Mouse (Mus musculus): Measurements from ENCODE around the gene Fcna. TPM values are rescaled to one million over a fixed set of nuclear protein-coding genes. Genes with fewer than 3 reads are reported as not detected.
A peak's percentile ranks its signal among the peaks of the same experiment; 100 is the strongest.

The Fcna gene
- total and polyA plus RNA-seq, 3 experiments: 4.0 to 6.8 (median 4.8) TPM

- intact Hi-C loops (cut with DNase I): no loop called here
- Histone ChIP-seq H3K79me2 (replicated peaks; ENCODE audit: control insufficient read depth, insufficient read depth, low read length) (no peaks in the 10 kb centered on the region), H3K27ac (no peak overlapping the region; the same call in 1 of the 2 replicates), H3K4me1 (ENCODE audit: control insufficient read depth, insufficient read depth, low read length) (peaks cover 5% of the 10 kb centered on the region), H3K4me3 (no peak overlapping the region), H3K27me3 (ENCODE audit: control insufficient read depth, insufficient read depth, low read length) (peaks cover 27% of the 10 kb centered on the region), H3K36me3 (ENCODE audit: control insufficient read depth, insufficient read depth, low read length) (no peaks in the 10 kb centered on the region), H3K9ac (ENCODE audit: low read depth, low read length) (0 out of 2 replicates have a peak overlapping the region, but pooled peaks have one; percentile 77)
- WGBS: 84% methylated on average over 16 of the region's 16 CpGs
- no peak for DNase-seq
- no peak for TF ChIP-seq CTCF (IDR thresholded peaks at IDR 0.05)
- no peak for TF ChIP-seq POLR2A (IDR thresholded peaks at IDR 0.05; ENCODE audit: insufficient read depth, low read depth, low read length)
- TF ChIP-seq EP300 (IDR thresholded peaks at IDR 0.05; ENCODE audit: insufficient read depth, low read depth, low read length): no peak
Measured at GRCm38 (mm10) chr2:25576028-25576850, 51.6 kb downstream of the Fcna start.

- Histone ChIP-seq H3K27ac (peak overlapping the region; percentile 98), H3K4me1 (ENCODE audit: control insufficient read depth, insufficient read depth, low read length) (peaks cover 4% of the 10 kb centered on the region), H3K36me3 (ENCODE audit: control insufficient read depth, insufficient read depth, low read length) (no peaks in the 10 kb centered on the region), H3K9ac (ENCODE audit: low read depth, low read length) (peak overlapping the region; percentile 77), H3K79me2 (replicated peaks; ENCODE audit: control insufficient read depth, insufficient read depth, low read length) (no peaks in the 10 kb centered on the region), H3K27me3 (ENCODE audit: control insufficient read depth, insufficient read depth, low read length) (peaks cover 27% of the 10 kb centered on the region), H3K4me3 (peak overlapping the region; percentile 88)
- intact Hi-C loops (cut with DNase I): no loop called here
- TF ChIP-seq CTCF (IDR thresholded peaks at IDR 0.05) (no peak), EP300 (IDR thresholded peaks at IDR 0.05; ENCODE audit: insufficient read depth, low read depth, low read length) (no peak), POLR2A (IDR thresholded peaks at IDR 0.05; ENCODE audit: insufficient read depth, low read depth, low read length) (no peak)
- DNase-seq: peak; percentile 57 to 60
- 5% methylated on average over 21 of the region's 21 CpGs for WGBS
Measured at GRCm38 (mm10) chr2:25575432-25576027, 52.3 kb downstream of the Fcna start.

Other genes with a start within 250 kb of the Fcna start
Only the 30 nearest of the 32 such genes appear.
- 10 to 100 TPM; 21.3 to 30.4 TPM for gene Npdc1, start 228.7 kb downstream of the Fcna start, total RNA-seq (2021)
- 47.8 and 52.2 TPM in 2 replicates for gene Npdc1, start 228.7 kb downstream of the Fcna start, polyA plus RNA-seq (2012; rRNA removed)
- under 1 TPM in 1 of 2 experiments, not detected in 1; 0.11 TPM for gene Fut7, start 204.8 kb downstream of the Fcna start, total RNA-seq (2021)
- 0.43 TPM in 1 of 2 replicates, not detected in the other for gene Fut7, start 204.8 kb downstream of the Fcna start, polyA plus RNA-seq (2012; rRNA removed)
- 10 to 100 TPM; 36.1 to 41.1 TPM for gene Abca2, start 199.3 kb downstream of the Fcna start, total RNA-seq (2021)
- gene Abca2, start 199.3 kb downstream of the Fcna start, polyA plus RNA-seq (2012; rRNA removed): 43.4 and 44.2 TPM in 2 replicates
- 1 to 10 TPM; 1.4 to 1.8 TPM for gene Clic3, start 171.2 kb downstream of the Fcna start, total RNA-seq (2021)
- 4.8 and 7.4 TPM in 2 replicates for gene Clic3, start 171.2 kb downstream of the Fcna start, polyA plus RNA-seq (2012; rRNA removed)
- gene Paxx, start 166.9 kb downstream of the Fcna start, total RNA-seq (2021): 10 to 100 TPM; 17.7 to 20.6 TPM
- gene Paxx, start 166.9 kb downstream of the Fcna start, polyA plus RNA-seq (2012; rRNA removed): 32.8 and 36.8 TPM in 2 replicates
- gene Ptgds, start 158.0 kb downstream of the Fcna start, total RNA-seq (2021): 100 to 1,000 TPM; 472 to 774 TPM
- gene Ptgds, start 158.0 kb downstream of the Fcna start, polyA plus RNA-seq (2012; rRNA removed): 198 and 795 TPM in 2 replicates
- not detected for gene Lcn12, start 134.1 kb downstream of the Fcna start, total RNA-seq (2021)
- not detected in 2 replicates for gene Lcn12, start 134.1 kb downstream of the Fcna start, polyA plus RNA-seq (2012; rRNA removed)
- gene Fbxw5, start 127.3 kb downstream of the Fcna start, total RNA-seq (2021): 10 to 100 TPM; 82.7 to 84.8 TPM
- 32.9 and 41.0 TPM in 2 replicates for gene Fbxw5, start 127.3 kb downstream of the Fcna start, polyA plus RNA-seq (2012; rRNA removed)
- gene C8g, start 126.3 kb downstream of the Fcna start, total RNA-seq (2021): 1 to 10 TPM; 1.3 to 1.6 TPM
- 4.1 and 6.1 TPM in 2 replicates for gene C8g, start 126.3 kb downstream of the Fcna start, polyA plus RNA-seq (2012; rRNA removed)
- gene Traf2, start 81.1 kb downstream of the Fcna start, total RNA-seq (2021): 10 to 100 TPM; 13.5 to 15.8 TPM
- 10.8 and 15.1 TPM in 2 replicates for gene Traf2, start 81.1 kb downstream of the Fcna start, polyA plus RNA-seq (2012; rRNA removed)
- 100 to 1,000 TPM; 211 to 222 TPM for gene Edf1, start 70.2 kb downstream of the Fcna start, total RNA-seq (2021)
- gene Edf1, start 70.2 kb downstream of the Fcna start, polyA plus RNA-seq (2012; rRNA removed): 81.9 and 110 TPM in 2 replicates
- 1 to 10 TPM in 1 of 2 experiments, under 1 TPM in 1; 0.60 to 2.2 TPM for gene Mamdc4, start 53.2 kb downstream of the Fcna start, total RNA-seq (2021)
- gene Mamdc4, start 53.2 kb downstream of the Fcna start, polyA plus RNA-seq (2012; rRNA removed): 1.6 and 8.5 TPM in 2 replicates
- 10 to 100 TPM; 52.6 to 69.9 TPM for gene Phpt1, start 52.8 kb downstream of the Fcna start, total RNA-seq (2021)
- gene Phpt1, start 52.8 kb downstream of the Fcna start, polyA plus RNA-seq (2012; rRNA removed): 100 and 101 TPM in 2 replicates
- under 1 TPM; 0.05 to 0.36 TPM for gene Ajm1, start 46.3 kb downstream of the Fcna start, total RNA-seq (2021)
- gene Ajm1, start 46.3 kb downstream of the Fcna start, polyA plus RNA-seq (2012; rRNA removed): 0.15 and 1.1 TPM in 2 replicates
- gene Rabl6, start 19.5 kb downstream of the Fcna start, total RNA-seq (2021): 10 to 100 TPM; 61.2 to 65.3 TPM
- 48.8 and 56.0 TPM in 2 replicates for gene Rabl6, start 19.5 kb downstream of the Fcna start, polyA plus RNA-seq (2012; rRNA removed)
- not detected for gene Ccdc183, start 10.4 kb downstream of the Fcna start, total RNA-seq (2021)
- not detected in 2 replicates for gene Ccdc183, start 10.4 kb downstream of the Fcna start, polyA plus RNA-seq (2012; rRNA removed)
- 10 to 100 TPM; 29.4 to 32.6 TPM for gene Tmem141, start 6.0 kb downstream of the Fcna start, total RNA-seq (2021)
- gene Tmem141, start 6.0 kb downstream of the Fcna start, polyA plus RNA-seq (2012; rRNA removed): 49.2 and 73.7 TPM in 2 replicates
- gene Lcn8, start 25.1 kb upstream of the Fcna start, total RNA-seq (2021): 1 to 10 TPM in 1 of 2 experiments, under 1 TPM in 1; 0.98 to 1.2 TPM
- gene Lcn8, start 25.1 kb upstream of the Fcna start, polyA plus RNA-seq (2012; rRNA removed): 0.20 TPM in 1 of 2 replicates, not detected in the other
- gene Lcn5, start 29.9 kb upstream of the Fcna start, total RNA-seq (2021): not detected
- not detected in 2 replicates for gene Lcn5, start 29.9 kb upstream of the Fcna start, polyA plus RNA-seq (2012; rRNA removed)
- gene Lcn6, start 48.8 kb upstream of the Fcna start, total RNA-seq (2021): not detected
- gene Lcn6, start 48.8 kb upstream of the Fcna start, polyA plus RNA-seq (2012; rRNA removed): not detected in 2 replicates
- not detected for gene Lcn10, start 54.7 kb upstream of the Fcna start, total RNA-seq (2021)
- gene Lcn10, start 54.7 kb upstream of the Fcna start, polyA plus RNA-seq (2012; rRNA removed): not detected in 2 replicates
- not detected for gene Obp2a, start 72.0 kb upstream of the Fcna start, total RNA-seq (2021)
- not detected in 2 replicates for gene Obp2a, start 72.0 kb upstream of the Fcna start, polyA plus RNA-seq (2012; rRNA removed)
- gene Bmyc, start 78.7 kb upstream of the Fcna start, total RNA-seq (2021): 10 to 100 TPM; 12.7 to 14.8 TPM
- 11.9 and 21.2 TPM in 2 replicates for gene Bmyc, start 78.7 kb upstream of the Fcna start, polyA plus RNA-seq (2012; rRNA removed)
- gene Obp2b, start 109.0 kb upstream of the Fcna start, total RNA-seq (2021): not detected
- gene Obp2b, start 109.0 kb upstream of the Fcna start, polyA plus RNA-seq (2012; rRNA removed): not detected in 2 replicates
- gene Lcn3, start 137.5 kb upstream of the Fcna start, total RNA-seq (2021): not detected
- not detected in 2 replicates for gene Lcn3, start 137.5 kb upstream of the Fcna start, polyA plus RNA-seq (2012; rRNA removed)
- not detected for gene Lcn11, start 149.0 kb upstream of the Fcna start, total RNA-seq (2021)
- not detected in 2 replicates for gene Lcn11, start 149.0 kb upstream of the Fcna start, polyA plus RNA-seq (2012; rRNA removed)
- gene Gm13539, start 154.2 kb upstream of the Fcna start, total RNA-seq (2021): not detected
- not detected in 2 replicates for gene Gm13539, start 154.2 kb upstream of the Fcna start, polyA plus RNA-seq (2012; rRNA removed)
- not detected for gene Glt6d1, start 187.8 kb upstream of the Fcna start, total RNA-seq (2021)
- not detected in 2 replicates for gene Glt6d1, start 187.8 kb upstream of the Fcna start, polyA plus RNA-seq (2012; rRNA removed)
- gene Lcn9, start 195.1 kb upstream of the Fcna start, total RNA-seq (2021): not detected
- not detected in 2 replicates for gene Lcn9, start 195.1 kb upstream of the Fcna start, polyA plus RNA-seq (2012; rRNA removed)
- gene Sohlh1, start 219.2 kb upstream of the Fcna start, total RNA-seq (2021): not detected
- gene Sohlh1, start 219.2 kb upstream of the Fcna start, polyA plus RNA-seq (2012; rRNA removed): not detected in 2 replicates

All from heart, adult 2 months (tissue).